Mouse (Mus musculus) limb, embryonic 12.5 days (tissue): ENCODE measurements around the gene Ccdc12. TPM values are rescaled to one million over a fixed set of nuclear protein-coding genes. Genes with fewer than 3 reads are reported as not detected.

Experiments
- ATAC-seq: fragments of 200-750 bp; cut with Nextera tagmentation; 2 replicates; pipeline ENCODE4 v1.8.0; 2017; ENCODE audit warnings: low read depth, moderate TSS enrichment; ENCODE audit not compliant: insufficient number of reproducible peaks, insufficient read depth, low FRiP score, low TSS enrichment
- H3K27ac ChIP-seq: fragments of 300-500 bp; sonication (generic); 2 replicates; pipeline ENCODE4 v1.5.1; 2016; ENCODE audit warnings: mild to moderate bottlenecking, moderate library complexity
- H3K27me3 ChIP-seq: fragments of 300-500 bp; sonication (generic); 2 replicates; pipeline ENCODE4 v1.6.1; 2016; ENCODE audit warnings: mild to moderate bottlenecking, moderate library complexity
- H3K36me3 ChIP-seq: fragments of 300-500 bp; sonication (generic); 2 replicates; pipeline ENCODE4 v1.6.1; 2016; ENCODE audit warnings: mild to moderate bottlenecking, moderate library complexity
- H3K4me1 ChIP-seq: fragments of 300-500 bp; sonication (generic); replicated peaks from 2 replicates; pipeline ENCODE4 v1.6.1; 2016
- H3K4me2 ChIP-seq: fragments of 300-500 bp; sonication (generic); 2 replicates; pipeline ENCODE4 v1.6.1; 2016; ENCODE audit warnings: mild to moderate bottlenecking, moderate library complexity
- H3K4me3 ChIP-seq: fragments of 300-500 bp; sonication (generic); replicated peaks from 2 replicates; pipeline ENCODE4 v1.5.1; 2016; ENCODE audit warnings: mild to moderate bottlenecking
- H3K9ac ChIP-seq: fragments of 300-500 bp; sonication (generic); replicated peaks from 2 replicates; pipeline ENCODE4 v1.6.1; 2016; ENCODE audit warnings: mild to moderate bottlenecking, moderate library complexity
- H3K9me3 ChIP-seq: fragments of 300-500 bp; sonication (generic); 2 replicates; pipeline ENCODE4 v1.6.1; 2016; ENCODE audit warnings: mild to moderate bottlenecking, moderate library complexity
- WGBS: fragments of 180-500 bp; shearing (Covaris S2); methylation state at CpG from one replicate; pipeline ENCODE4 v1.1.7; 2016; 5-methylcytosine and 5-hydroxymethylcytosine counted together
- polyA plus RNA-seq: library from polyadenylated mRNA; unstranded; fragments of >200 nt; fragmentation: Nextera tagmentation; extraction: Ambion mirVana; gene quantifications from 2 replicates; pipeline ENCODE4 v1.2.1, GENCODE M21; 2016

Gene Ccdc12
- polyA plus RNA-seq, 1 experiment from 2014 or later: 133 TPM

GRCm38 (mm10) chr9:110687846-110688245 lies 31.5 kb downstream of the Ccdc12 start:
- no peaks in the 10 kb centered on the region for H3K9me3 ChIP-seq
- H3K4me2 ChIP-seq: no peak overlapping the region
- WGBS: 77% methylated on average over 2 of the region's 2 CpGs
- H3K27ac ChIP-seq: no peak overlapping the region
- no peak overlapping the region for H3K4me3 ChIP-seq
- no peak for ATAC-seq
- H3K27me3 ChIP-seq: no peaks in the 10 kb centered on the region
- H3K4me1 ChIP-seq: peaks cover 17% of the 10 kb centered on the region
- H3K9ac ChIP-seq: no peak overlapping the region
- H3K36me3 ChIP-seq: no peaks in the 10 kb centered on the region

GRCm38 (mm10) chr9:110689261-110689779 lies 33.0 kb downstream of the Ccdc12 start:
- Histone ChIP-seq H3K4me3 (no peak overlapping the region), H3K4me1 (peaks cover 4% of the 10 kb centered on the region; the same call in 1 of the 2 replicates), H3K9me3 (no peaks in the 10 kb centered on the region), H3K36me3 (peaks cover 9% of the 10 kb centered on the region; the same call in 1 of the 2 replicates), H3K27me3 (no peaks in the 10 kb centered on the region), H3K9ac (no peak overlapping the region), H3K4me2 (no peak overlapping the region), H3K27ac (no peak overlapping the region)
- WGBS: 89% methylated on average over 8 of the region's 8 CpGs
- ATAC-seq: no peak

GRCm38 (mm10) chr9:110695165-110695755 lies 39.0 kb downstream of the Ccdc12 start:
- Histone ChIP-seq H3K4me3 (no peak overlapping the region), H3K36me3 (peaks cover 35% of the 10 kb centered on the region), H3K4me2 (no peak overlapping the region), H3K4me1 (no peaks in the 10 kb centered on the region), H3K27ac (no peak overlapping the region), H3K9ac (no peak overlapping the region), H3K9me3 (no peaks in the 10 kb centered on the region), H3K27me3 (no peaks in the 10 kb centered on the region)
- ATAC-seq: no peak
- 81% methylated on average over 4 of the region's 4 CpGs for WGBS

GRCm38 (mm10) chr9:110696427-110696826 lies 40.1 kb downstream of the Ccdc12 start:
- Histone ChIP-seq H3K36me3 (peaks cover 38% of the 10 kb centered on the region), H3K27me3 (no peaks in the 10 kb centered on the region), H3K4me1 (no peaks in the 10 kb centered on the region), H3K9ac (no peak overlapping the region), H3K4me3 (no peak overlapping the region), H3K4me2 (no peak overlapping the region), H3K9me3 (no peaks in the 10 kb centered on the region), H3K27ac (no peak overlapping the region)
- ATAC-seq: no peak
- 95% methylated on average over 5 of the region's 5 CpGs for WGBS

GRCm38 (mm10) chr9:110697465-110697864 lies 41.2 kb downstream of the Ccdc12 start:
- no peak overlapping the region for H3K4me3 ChIP-seq
- WGBS: 89% methylated on average over 3 of the region's 3 CpGs
- no peak overlapping the region for H3K27ac ChIP-seq
- ATAC-seq: no peak
- no peak overlapping the region for H3K9ac ChIP-seq
- no peaks in the 10 kb centered on the region for H3K9me3 ChIP-seq
- peaks cover 41% of the 10 kb centered on the region for H3K36me3 ChIP-seq
- H3K4me1 ChIP-seq: no peaks in the 10 kb centered on the region
- no peaks in the 10 kb centered on the region for H3K27me3 ChIP-seq
- no peak overlapping the region for H3K4me2 ChIP-seq

- 91% methylated on average over 3 of the region's 3 CpGs for WGBS
- peaks cover 34% of the 10 kb centered on the region for H3K36me3 ChIP-seq
Observed at GRCm38 (mm10) chr9:110699574-110699973, 43.3 kb downstream of the Ccdc12 start.

GRCm38 (mm10) chr9:110701114-110702032 lies 45.1 kb downstream of the Ccdc12 start:
- H3K27ac ChIP-seq: no peak overlapping the region
- 80% methylated on average over 11 of the region's 12 CpGs for WGBS
- H3K36me3 ChIP-seq: peaks cover 23% of the 10 kb centered on the region
- no peaks in the 10 kb centered on the region for H3K4me1 ChIP-seq
- H3K4me3 ChIP-seq: no peak overlapping the region
- no peaks in the 10 kb centered on the region for H3K9me3 ChIP-seq
- H3K9ac ChIP-seq: no peak overlapping the region
- no peak for ATAC-seq
- H3K4me2 ChIP-seq: no peak overlapping the region
- no peaks in the 10 kb centered on the region for H3K27me3 ChIP-seq

More at GRCm38 (mm10) chr9:110699574-110699973, 43.3 kb downstream of the Ccdc12 start:
- Histone ChIP-seq H3K4me2 (no peak overlapping the region), H3K27me3 (no peaks in the 10 kb centered on the region), H3K4me3 (no peak overlapping the region), H3K9me3 (no peaks in the 10 kb centered on the region), H3K27ac (no peak overlapping the region), H3K4me1 (no peaks in the 10 kb centered on the region), H3K9ac (no peak overlapping the region)
- no peak for ATAC-seq

- 88% methylated on average over 1 of the region's 1 CpGs for WGBS
- ATAC-seq: no peak
- Histone ChIP-seq H3K36me3 (peaks cover 18% of the 10 kb centered on the region), H3K4me1 (no peaks in the 10 kb centered on the region), H3K4me3 (no peak overlapping the region), H3K4me2 (no peak overlapping the region), H3K9me3 (no peaks in the 10 kb centered on the region), H3K9ac (no peak overlapping the region), H3K27me3 (no peaks in the 10 kb centered on the region), H3K27ac (no peak overlapping the region)
Observed at GRCm38 (mm10) chr9:110702848-110703247, 46.5 kb downstream of the Ccdc12 start.

- WGBS: 92% methylated on average over 6 of the region's 6 CpGs
- no peak overlapping the region for H3K9ac ChIP-seq
- peaks cover 28% of the 10 kb centered on the region for H3K36me3 ChIP-seq
- H3K4me1 ChIP-seq: no peaks in the 10 kb centered on the region
- no peaks in the 10 kb centered on the region for H3K9me3 ChIP-seq
- H3K4me2 ChIP-seq: no peak overlapping the region
- H3K27me3 ChIP-seq: no peaks in the 10 kb centered on the region
- no peak overlapping the region for H3K4me3 ChIP-seq
- no peak for ATAC-seq
- H3K27ac ChIP-seq: no peak overlapping the region
Observed at GRCm38 (mm10) chr9:110703951-110704350, 47.6 kb downstream of the Ccdc12 start.

GRCm38 (mm10) chr9:110706784-110707183 lies 50.5 kb downstream of the Ccdc12 start:
- 86% methylated on average over 5 of the region's 5 CpGs for WGBS
- H3K9ac ChIP-seq: no peak overlapping the region
- no peaks in the 10 kb centered on the region for H3K9me3 ChIP-seq
- H3K4me1 ChIP-seq: no peaks in the 10 kb centered on the region; the same call in 1 of the 2 replicates
- no peak overlapping the region for H3K27ac ChIP-seq
- no peak overlapping the region for H3K4me3 ChIP-seq
- no peak for ATAC-seq
- H3K36me3 ChIP-seq: peaks cover 38% of the 10 kb centered on the region
- no peaks in the 10 kb centered on the region for H3K27me3 ChIP-seq
- H3K4me2 ChIP-seq: no peak overlapping the region

- Histone ChIP-seq H3K9ac (0 out of 2 replicates have a peak overlapping the region, but pooled peaks have one; percentile 8), H3K27ac (no peak overlapping the region), H3K4me2 (no peak overlapping the region), H3K9me3 (no peaks in the 10 kb centered on the region), H3K27me3 (no peaks in the 10 kb centered on the region), H3K4me3 (no peak overlapping the region), H3K4me1 (no peaks in the 10 kb centered on the region; the same call in 1 of the 2 replicates), H3K36me3 (peaks cover 41% of the 10 kb centered on the region)
- ATAC-seq: peak; percentile 60; the same call in 1 of the 2 replicates
- 40% methylated on average over 5 of the region's 5 CpGs for WGBS
Observed at GRCm38 (mm10) chr9:110709640-110710258, 53.4 kb downstream of the Ccdc12 start.
